Mouse (Mus musculus): ENCODE measurements around the gene Smarcc2.

Smarcc2 gene

DNA sequence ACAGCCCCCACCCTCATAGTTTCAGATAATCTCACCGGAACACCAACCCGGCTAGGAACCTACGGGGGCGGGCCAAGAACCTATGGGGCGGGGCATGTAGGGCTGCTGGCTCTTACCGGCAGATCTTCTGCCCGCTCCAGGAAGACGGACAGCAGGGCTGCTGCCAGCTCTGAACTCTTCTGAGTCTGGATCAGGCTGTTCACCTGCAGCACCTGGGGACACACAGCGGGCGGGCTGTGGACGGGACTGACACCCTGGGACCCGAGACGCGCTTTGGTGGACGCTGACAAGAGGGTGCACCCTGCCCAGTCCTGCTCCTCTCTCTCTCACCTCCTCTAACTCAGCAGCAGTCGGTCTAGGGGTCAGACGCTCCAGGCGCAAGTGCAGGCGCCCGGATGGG is 57.0 kb downstream of the Smarcc2 start:
- no peak for DNase-seq (ENCODE audit: low spot score)

DNA sequence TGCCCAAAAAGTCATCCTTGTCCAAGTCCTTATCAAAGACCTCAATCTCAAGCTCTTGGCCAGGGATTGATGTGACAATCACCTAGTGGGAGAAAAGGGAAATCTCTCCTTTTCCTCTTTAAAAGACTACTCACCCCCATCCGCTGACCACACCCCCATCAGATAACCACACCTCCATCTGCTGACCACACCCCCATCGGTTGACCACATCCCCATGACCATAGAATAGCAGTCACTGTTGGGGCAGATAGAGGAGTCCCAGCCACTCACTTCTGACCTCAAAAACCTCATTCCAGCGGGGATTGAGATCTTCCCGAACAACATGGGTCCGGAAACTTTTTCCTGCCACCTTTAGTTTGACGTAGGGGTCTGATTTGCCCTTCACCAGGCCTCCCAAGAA is 57.6 kb downstream of the Smarcc2 start:
- DNase-seq (ENCODE audit: low spot score): no peak

DNA sequence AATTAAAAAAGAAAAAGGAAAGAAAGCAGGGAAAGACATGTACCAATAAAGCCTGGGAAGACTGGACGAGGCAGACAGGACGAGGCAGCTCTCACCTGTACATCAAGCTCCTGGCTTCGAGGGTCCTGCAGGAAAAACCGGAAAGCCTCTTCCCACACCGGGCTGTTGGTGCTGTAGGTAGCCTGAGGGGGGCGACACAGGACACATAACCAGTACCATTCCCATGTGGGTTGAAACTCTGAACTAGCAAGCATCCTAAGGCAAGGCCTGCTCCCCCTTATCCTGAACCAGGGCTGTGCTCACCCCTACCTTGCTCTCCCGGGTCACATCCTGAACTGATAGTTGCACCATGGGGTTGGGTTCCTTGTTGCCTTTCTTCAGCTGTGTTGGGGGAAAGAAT is 59.8 kb downstream of the Smarcc2 start:
- DNase-seq (ENCODE audit: low spot score): no peak

DNA sequence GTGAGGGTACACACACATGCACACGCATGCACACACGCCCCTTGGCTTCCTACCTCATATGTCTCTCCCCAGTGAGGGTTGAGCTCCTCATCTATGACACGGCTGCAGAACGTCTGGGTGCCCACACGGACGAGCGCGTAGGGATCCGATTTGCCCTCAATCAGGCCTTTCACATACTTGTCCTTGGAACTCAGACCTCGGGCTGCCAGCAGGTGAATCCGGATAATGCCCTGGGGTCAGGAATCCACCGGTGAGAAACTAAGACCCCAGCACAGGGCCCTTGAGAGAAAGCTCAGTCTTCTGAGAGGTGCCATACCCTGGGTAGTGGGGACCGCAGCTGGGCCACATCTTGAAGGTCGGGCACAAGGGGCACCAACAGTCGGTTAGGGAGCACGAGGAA is 61.5 kb downstream of the Smarcc2 start:
- no peak for DNase-seq (ENCODE audit: low spot score)

- no peak for DNase-seq (ENCODE audit: low spot score)
Observed at GRCm38 (mm10) chr10:128522351-128522750, 63.3 kb downstream of the Smarcc2 start.

DNA sequence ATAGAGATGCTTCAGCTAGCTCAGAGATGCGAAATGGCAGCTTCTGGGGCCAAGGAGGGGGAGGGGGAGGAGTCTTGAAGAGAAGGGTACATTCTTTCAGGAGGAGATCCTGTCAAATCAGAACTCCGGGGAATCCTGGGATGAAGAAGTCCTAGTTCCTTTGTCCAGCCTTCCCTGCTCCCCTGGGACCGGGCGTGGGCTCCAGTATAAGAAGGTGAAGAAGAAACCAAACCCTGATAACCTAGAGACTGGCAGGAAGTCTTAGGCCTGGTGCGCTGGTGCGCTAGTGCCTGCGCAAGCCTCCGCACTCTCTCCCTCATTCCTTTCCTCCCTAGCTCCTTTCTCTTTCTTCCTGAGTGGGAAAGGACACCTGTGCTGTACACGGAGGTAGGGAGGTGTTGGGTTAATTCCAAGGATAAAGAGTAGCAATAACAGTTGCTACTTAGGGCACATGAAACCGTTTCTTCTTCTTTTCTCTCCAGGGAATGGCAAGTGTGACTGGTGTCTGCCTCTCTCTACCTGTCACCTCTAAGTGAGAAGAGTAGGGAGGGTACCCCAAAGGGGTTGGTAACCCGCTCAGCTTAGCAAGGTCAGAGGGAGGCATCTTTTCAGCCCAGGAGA is 65.2 kb downstream of the Smarcc2 start:
- DNase-seq (ENCODE audit: low spot score): no peak

DNA sequence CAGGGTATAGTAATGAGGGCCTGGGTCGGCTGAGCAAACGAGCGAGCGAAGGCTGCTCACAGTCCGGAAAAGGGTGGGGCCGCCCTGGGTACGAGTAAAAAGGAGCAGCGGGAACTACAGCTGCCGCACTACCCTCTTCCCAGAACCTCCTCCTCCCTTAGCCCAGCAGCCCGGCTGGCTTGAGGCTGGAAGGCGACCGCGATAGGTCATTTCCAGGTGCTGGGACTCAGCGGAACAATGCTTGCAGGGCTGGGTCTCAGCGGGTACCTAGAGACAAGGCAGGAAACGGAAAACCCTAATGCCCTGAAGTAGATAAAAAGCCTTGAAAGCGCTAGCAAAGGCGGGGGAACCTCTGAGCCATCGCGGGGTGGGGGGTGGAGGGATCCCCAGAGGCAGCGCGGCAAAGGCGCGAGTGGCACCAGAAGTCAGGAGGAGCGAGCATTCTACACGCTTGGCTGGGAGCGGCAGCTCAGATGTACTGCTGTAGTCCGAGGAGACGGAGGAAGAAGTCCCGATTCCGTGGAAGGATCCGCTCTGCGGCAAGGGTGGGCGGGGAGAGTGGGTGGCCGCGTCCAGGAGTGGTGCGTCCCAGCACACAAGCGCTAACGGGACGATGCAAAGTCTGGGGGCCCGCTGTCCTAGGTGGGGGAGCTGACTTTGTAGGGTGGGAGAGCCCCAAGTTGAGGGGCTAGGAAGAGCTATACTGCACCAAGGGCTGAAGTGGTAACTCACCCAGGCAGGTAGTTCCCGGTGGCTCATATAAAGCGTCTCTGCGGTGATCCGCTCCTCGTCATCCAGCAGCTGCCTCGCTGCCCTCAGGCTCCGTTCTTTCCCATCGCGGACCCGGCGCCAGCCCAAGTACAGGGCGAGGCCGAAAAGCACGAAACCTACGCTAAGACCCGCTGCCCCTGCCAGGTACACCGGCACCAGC is 65.9 kb downstream of the Smarcc2 start:
- peak; percentile 53 for DNase-seq (ENCODE audit: low spot score)

GRCm38 (mm10) chr10:128525671-128526308 is 66.7 kb downstream of the Smarcc2 start, which contains the start of gene Esyt1:
Gene Esyt1, minus strand, starts transcription at chr10:128525871.
- peak; percentile 95 for DNase-seq (ENCODE audit: low spot score)

DNA sequence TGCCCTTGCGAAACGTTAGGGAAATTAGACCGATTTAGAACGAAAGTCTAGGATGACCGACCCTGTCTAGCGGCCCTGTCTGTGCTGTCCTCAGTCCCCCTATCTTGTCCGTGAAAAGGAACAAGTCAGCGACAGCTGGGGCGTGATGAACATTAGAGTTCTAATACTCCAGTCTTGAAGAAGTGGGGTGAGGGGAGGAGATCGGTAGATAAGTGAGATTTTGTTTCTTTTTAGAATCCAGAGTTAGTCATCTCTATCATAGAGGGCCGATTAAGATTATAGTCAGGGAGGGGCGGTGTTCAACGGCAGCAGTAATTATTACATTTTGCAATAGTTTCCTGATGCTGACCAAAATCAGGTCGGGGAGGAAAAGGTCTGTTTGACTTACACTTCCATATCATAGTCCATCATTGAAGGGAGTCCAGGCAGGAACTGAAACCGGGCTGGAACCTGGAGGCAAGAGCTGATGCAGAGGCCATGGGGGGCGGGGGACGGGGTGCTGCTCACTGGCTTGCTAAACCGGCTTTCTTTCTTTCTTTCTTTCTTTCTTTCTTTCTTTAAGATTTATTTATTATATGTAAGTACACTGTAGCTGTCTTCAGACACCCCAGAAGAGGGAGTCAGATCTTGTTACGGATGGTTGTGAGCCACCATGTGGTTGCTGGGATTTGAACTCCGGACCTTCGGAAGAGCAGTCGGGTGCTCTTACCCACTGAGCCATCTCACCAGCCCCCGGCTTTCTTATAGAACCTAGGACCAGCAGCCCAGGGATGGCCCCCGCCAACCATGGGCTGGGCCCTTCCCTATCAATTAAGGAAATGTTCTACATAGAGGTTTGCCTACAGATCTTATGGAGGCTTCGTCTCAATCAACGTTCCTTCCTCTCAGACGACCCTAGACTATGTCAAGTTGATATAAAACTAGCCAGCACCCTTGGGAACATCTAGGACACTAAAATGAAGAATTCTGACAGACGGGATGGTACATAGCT is 67.6 kb downstream of the Smarcc2 start:
- DNase-seq (ENCODE audit: low spot score): no peak

DNA sequence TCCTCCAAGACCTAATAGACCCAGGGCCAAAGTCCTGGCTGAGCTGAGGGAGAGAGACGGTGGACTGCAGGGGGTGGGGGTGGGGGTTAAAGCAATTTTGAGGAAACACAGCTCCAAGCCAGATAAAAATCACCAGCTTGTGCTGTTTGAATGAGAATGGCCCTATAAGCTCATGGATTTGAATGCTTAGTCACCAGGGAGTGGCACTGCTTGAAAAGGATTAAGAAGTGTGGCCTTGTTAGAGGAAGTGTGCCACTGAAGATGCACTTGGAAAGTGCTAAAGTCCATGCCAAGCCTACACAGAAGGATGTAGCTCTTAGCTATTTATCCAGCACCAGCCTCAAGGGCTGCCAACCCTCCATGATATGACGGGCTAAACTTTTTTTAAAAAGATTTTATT is 76.2 kb downstream of the Smarcc2 start:
- DNase-seq (ENCODE audit: low spot score): no peak

DNA sequence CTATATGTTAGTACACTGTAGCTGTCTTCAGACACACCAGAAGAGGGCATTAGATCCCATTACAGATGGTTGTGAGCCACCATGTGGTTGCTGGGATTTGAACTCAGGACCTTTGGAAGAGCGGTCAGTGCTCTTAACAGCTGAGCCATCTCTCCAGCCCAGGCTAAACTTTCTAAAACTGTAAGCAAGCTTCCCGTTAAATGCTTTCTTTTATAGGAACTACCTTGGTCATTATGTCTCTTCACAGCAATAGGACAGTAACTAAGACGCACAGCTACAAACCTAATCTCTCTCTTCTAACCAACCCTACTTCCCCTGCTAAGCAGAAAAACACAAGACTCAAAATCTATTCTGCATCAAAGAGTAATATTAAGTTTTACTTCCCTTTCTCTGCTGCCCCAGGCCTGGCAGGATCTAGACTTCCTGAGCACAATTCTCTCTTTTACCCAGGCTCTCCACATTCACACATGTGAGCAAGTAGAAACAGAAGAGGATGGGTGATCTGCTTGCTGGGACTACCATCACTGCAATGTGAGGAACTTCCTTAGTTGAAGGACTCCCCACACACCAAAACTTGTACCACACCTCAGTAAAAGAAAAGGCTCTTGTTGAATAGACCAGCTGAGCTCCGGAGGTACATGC is 76.7 kb downstream of the Smarcc2 start:
- DNase-seq (ENCODE audit: low spot score): no peak

GRCm38 (mm10) chr10:128536266-128536940 is 77.4 kb downstream of the Smarcc2 start:
- peak; percentile 90 for DNase-seq (ENCODE audit: low spot score)

- no peak for DNase-seq (ENCODE audit: low spot score)
Observed at GRCm38 (mm10) chr10:128538340-128538870, 79.4 kb downstream of the Smarcc2 start.
